Mouse (Mus musculus): ENCODE data around the gene Cldn3.

DNA sequence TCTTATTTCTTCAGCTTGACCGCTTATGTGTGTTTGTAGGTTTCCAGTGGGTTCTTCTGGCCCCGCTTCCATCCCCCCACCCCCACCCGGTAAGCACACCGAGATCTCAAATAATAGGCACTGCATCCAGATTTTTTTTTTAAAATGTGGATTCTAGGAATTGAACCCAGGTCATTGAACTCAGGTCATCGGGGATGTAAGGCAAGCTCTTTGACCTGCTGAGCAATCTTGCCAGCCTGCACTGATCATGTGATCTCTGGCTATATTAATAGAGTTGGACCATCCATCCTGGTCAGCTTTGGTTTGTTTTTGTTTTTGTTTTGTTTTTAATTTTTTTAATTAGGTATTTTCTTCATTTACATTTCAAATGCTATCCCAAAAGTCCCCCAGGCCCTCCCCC, 46.6 kb downstream of the Cldn3 start:
- TF ChIP-seq CTCF (IDR thresholded peaks at IDR 0.05; ENCODE audit: low read depth) (no peak), EP300 (IDR thresholded peaks at IDR 0.05; ENCODE audit: low read depth) (no peak)
